Mouse (Mus musculus): ENCODE results near the gene Mmp20. TPM values are rescaled to one million over a fixed set of nuclear protein-coding genes. Genes with fewer than 3 reads are reported as not detected.

The Mmp20 gene
- polyA plus RNA-seq, 1 experiment from 2014 or later = 0.09 TPM

DNA sequence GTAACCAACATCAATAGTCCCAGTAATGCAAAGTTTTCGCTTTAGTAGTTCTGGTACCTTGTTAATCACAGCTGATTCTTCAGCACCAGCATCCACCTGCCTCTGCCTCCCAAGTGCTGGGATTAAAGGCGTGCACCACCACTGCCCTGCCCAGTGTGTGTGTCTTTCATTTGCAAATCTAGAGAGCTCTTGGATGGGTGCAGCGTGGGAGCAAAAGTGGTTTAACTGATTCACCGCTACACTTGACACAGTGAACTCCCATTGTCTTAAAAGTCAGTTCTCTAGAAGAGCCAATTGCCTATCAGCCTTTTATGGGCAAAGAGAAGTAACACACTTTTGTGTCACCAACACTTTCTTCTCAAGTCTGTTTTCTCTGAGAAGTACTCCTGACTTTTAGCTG is 83.2 kb downstream of the Mmp20 start:
- H3K4me1 ChIP-seq (replicated peaks; ENCODE audit: control insufficient read depth, insufficient read depth, low read length) = no peaks in the 10 kb centered on the region
- no peak for ATAC-seq
- H3K27ac ChIP-seq (ENCODE audit: low read depth, low read length) = no peak overlapping the region
- no peak overlapping the region for H3K4me3 ChIP-seq (ENCODE audit: low read depth, low read length)
- no peak overlapping the region for H3K9ac ChIP-seq (ENCODE audit: low read depth, low read length)
- H3K9me3 ChIP-seq (ENCODE audit: control insufficient read depth) = no peaks in the 10 kb centered on the region
- 90% methylated on average over 4 of the region's 4 CpGs for WGBS
- H3K36me3 ChIP-seq (ENCODE audit: control insufficient read depth, insufficient read depth) = no peaks in the 10 kb centered on the region
- H3K27me3 ChIP-seq (replicated peaks; ENCODE audit: control insufficient read depth, insufficient read depth, low read length) = no peaks in the 10 kb centered on the region
- no peak overlapping the region for H3K4me2 ChIP-seq (replicated peaks; ENCODE audit: low read depth)
- no peak for TF ChIP-seq CTCF (IDR thresholded peaks at IDR 0.05; ENCODE audit: low read depth)

DNA sequence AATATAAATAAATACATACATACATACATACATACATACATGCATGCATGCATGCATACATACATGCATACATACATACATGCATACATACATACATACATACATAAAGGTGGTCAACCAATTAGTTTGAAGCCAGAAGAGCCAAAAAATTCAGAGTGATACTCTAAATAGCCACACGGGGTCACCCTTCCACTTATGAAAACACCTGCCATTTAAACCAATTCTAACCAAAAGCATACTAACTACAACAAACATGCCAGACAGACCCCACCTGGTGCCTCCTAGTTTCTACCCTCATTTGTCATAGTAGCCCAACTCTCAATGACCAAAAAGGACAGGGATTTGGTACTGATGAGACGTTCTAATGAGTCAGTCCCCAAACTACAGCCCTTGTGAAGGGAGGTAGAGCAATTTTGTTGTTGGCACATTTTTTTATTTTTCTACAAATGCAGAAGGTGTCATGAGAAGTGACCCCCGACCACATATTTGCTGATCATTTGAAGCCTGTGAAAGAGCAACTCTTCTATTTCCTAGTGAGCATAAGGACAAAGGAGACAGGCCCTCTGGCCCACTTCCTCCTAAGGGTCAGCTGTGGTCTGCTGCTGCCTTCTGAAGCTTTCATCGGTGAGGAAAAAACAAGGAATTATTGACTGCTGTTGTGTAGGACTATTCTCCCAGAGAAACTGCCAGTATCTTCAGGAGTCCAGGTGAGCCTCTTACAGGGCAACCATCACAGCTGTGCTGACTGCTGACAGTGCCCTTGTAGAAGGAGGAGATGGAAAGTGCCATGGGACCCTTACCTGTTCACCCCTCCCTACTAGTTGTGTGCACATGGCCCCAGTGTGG is 86.3 kb downstream of the Mmp20 start:
- Histone ChIP-seq H3K4me2 (replicated peaks; ENCODE audit: low read depth) (no peak overlapping the region), H3K9me3 (ENCODE audit: control insufficient read depth) (no peaks in the 10 kb centered on the region), H3K27me3 (replicated peaks; ENCODE audit: control insufficient read depth, insufficient read depth, low read length) (no peaks in the 10 kb centered on the region), H3K9ac (ENCODE audit: low read depth, low read length) (no peak overlapping the region), H3K4me3 (ENCODE audit: low read depth, low read length) (no peak overlapping the region), H3K36me3 (ENCODE audit: control insufficient read depth, insufficient read depth) (no peaks in the 10 kb centered on the region), H3K27ac (ENCODE audit: low read depth, low read length) (no peak overlapping the region), H3K4me1 (replicated peaks; ENCODE audit: control insufficient read depth, insufficient read depth, low read length) (no peaks in the 10 kb centered on the region)
- peak; percentile 80 for TF ChIP-seq CTCF (IDR thresholded peaks at IDR 0.05; ENCODE audit: low read depth)
- ATAC-seq = peak; percentile 25; the same call in 1 of the 2 replicates
- WGBS = 36% methylated on average over 4 of the region's 4 CpGs

DNA sequence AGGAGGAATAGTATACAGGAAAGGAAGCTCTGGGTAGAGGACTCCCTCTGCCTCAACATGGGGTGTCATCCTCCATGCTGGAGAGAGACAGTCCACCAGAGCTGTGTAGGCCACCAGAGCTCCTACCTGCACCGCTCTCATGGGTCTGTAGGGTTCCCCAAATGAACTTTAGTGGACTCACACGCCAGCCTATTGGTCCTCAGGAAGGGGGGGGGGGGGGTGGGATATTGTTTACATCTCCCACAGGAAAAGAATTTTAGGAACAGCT is 86.8 kb downstream of the Mmp20 start:
- Histone ChIP-seq H3K9ac (ENCODE audit: low read depth, low read length) (no peak overlapping the region), H3K27ac (ENCODE audit: low read depth, low read length) (no peak overlapping the region), H3K27me3 (replicated peaks; ENCODE audit: control insufficient read depth, insufficient read depth, low read length) (no peaks in the 10 kb centered on the region), H3K4me2 (replicated peaks; ENCODE audit: low read depth) (no peak overlapping the region), H3K36me3 (ENCODE audit: control insufficient read depth, insufficient read depth) (no peaks in the 10 kb centered on the region), H3K4me3 (ENCODE audit: low read depth, low read length) (no peak overlapping the region), H3K9me3 (ENCODE audit: control insufficient read depth) (no peaks in the 10 kb centered on the region), H3K4me1 (replicated peaks; ENCODE audit: control insufficient read depth, insufficient read depth, low read length) (no peaks in the 10 kb centered on the region)
- TF ChIP-seq CTCF (IDR thresholded peaks at IDR 0.05; ENCODE audit: low read depth) = no peak
- ATAC-seq = no peak
- WGBS = 63% methylated on average over 2 of the region's 2 CpGs

DNA sequence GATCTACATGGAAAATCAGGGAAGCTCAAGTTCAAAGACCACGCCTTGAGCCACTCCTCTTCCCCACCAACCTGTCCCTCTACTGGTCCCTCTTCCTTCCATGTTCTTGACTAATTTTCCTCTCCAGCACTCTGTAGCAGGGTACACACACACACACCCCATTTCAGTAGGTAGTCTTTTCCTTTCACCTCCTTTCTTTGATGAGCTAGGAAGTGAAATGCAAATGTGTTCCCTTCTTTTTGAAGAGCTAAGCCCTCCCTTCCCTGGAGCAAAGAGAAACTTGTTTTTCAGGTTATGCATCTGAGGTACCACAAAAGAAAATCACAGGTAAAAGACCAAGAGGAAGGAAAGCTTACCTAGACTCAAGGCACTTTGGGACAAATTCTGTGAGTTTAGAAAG is 93.5 kb downstream of the Mmp20 start:
- H3K4me3 ChIP-seq (ENCODE audit: low read depth, low read length) = no peak overlapping the region
- no peak overlapping the region for H3K27ac ChIP-seq (ENCODE audit: low read depth, low read length)
- no peak overlapping the region for H3K9ac ChIP-seq (ENCODE audit: low read depth, low read length)
- H3K4me1 ChIP-seq (replicated peaks; ENCODE audit: control insufficient read depth, insufficient read depth, low read length) = no peaks in the 10 kb centered on the region
- 96% methylated on average over 1 of the region's 1 CpGs for WGBS
- no peaks in the 10 kb centered on the region for H3K27me3 ChIP-seq (replicated peaks; ENCODE audit: control insufficient read depth, insufficient read depth, low read length)
- H3K36me3 ChIP-seq (ENCODE audit: control insufficient read depth, insufficient read depth) = no peaks in the 10 kb centered on the region
- H3K4me2 ChIP-seq (replicated peaks; ENCODE audit: low read depth) = no peak overlapping the region
- ATAC-seq = no peak
- no peak for TF ChIP-seq CTCF (IDR thresholded peaks at IDR 0.05; ENCODE audit: low read depth)
- no peaks in the 10 kb centered on the region for H3K9me3 ChIP-seq (ENCODE audit: control insufficient read depth)

Other genes with a start within 250 kb of the Mmp20 start
- not detected in 2 replicates for gene Mmp1b, start 240.2 kb upstream of the Mmp20 start, polyA plus RNA-seq (2015; fragmentation: Nextera tagmentation; extraction: Ambion mirVana)
- gene Mmp3, start 182.4 kb upstream of the Mmp20 start, polyA plus RNA-seq (2015; fragmentation: Nextera tagmentation; extraction: Ambion mirVana) = 0.07 TPM in 1 of 2 replicates, not detected in the other
- 6.9 and 8.5 TPM in 2 replicates for gene Mmp10, start 125.9 kb upstream of the Mmp20 start, polyA plus RNA-seq (2015; fragmentation: Nextera tagmentation; extraction: Ambion mirVana)
- gene Mmp8, start 69.8 kb upstream of the Mmp20 start, polyA plus RNA-seq (2015; fragmentation: Nextera tagmentation; extraction: Ambion mirVana) = 0.05 and 0.09 TPM in 2 replicates
- 0.14 and 0.26 TPM in 2 replicates for gene Mmp27, start 56.8 kb upstream of the Mmp20 start, polyA plus RNA-seq (2015; fragmentation: Nextera tagmentation; extraction: Ambion mirVana)
- gene Mmp7, start 63.9 kb downstream of the Mmp20 start, polyA plus RNA-seq (2015; fragmentation: Nextera tagmentation; extraction: Ambion mirVana) = 7.1 and 8.8 TPM in 2 replicates
- gene Tmem123, start 135.8 kb downstream of the Mmp20 start, polyA plus RNA-seq (2015; fragmentation: Nextera tagmentation; extraction: Ambion mirVana) = 32.8 and 36.5 TPM in 2 replicates
- 18.4 and 18.5 TPM in 2 replicates for gene Birc2, start 208.8 kb downstream of the Mmp20 start, polyA plus RNA-seq (2015; fragmentation: Nextera tagmentation; extraction: Ambion mirVana)
- gene Birc3, start 245.0 kb downstream of the Mmp20 start, polyA plus RNA-seq (2015; fragmentation: Nextera tagmentation; extraction: Ambion mirVana) = 8.2 and 8.6 TPM in 2 replicates

All from intestine, postnatal 0 days (tissue).